Comparison of ENCODE assay signal across 8 mouse cellular contexts in genomic region chr6:38535788-38536187, GRCm38 (mm10). TPM values are rescaled to one million over a fixed set of nuclear protein-coding genes. Genes with fewer than 3 reads are reported as not detected.
DNase-seq lines count a peak whose midpoint lies in the region; ATAC-seq and TF ChIP-seq lines count a peak whose summit lies in the region.

No protein-coding gene starts in this region.

- DNase-seq in heart, adult 9 months (ENCODE audit: low spot score in 2 of 2): no peak
- no peak for DNase-seq in hindbrain, postnatal 0 days (ENCODE audit: low spot score)
- no peak for DNase-seq in midbrain, embryonic 14.5 days
- no peak for DNase-seq in thymus, postnatal 10 days (ENCODE audit: low spot score in 2 of 2)
- DNase-seq in left cerebral cortex, adult 9 months (ENCODE audit: low spot score in 2 of 2): no peak
- DNase-seq in thymus, postnatal 14 days: no peak

- H3K27me3 ChIP-seq in heart, embryonic 14.5 days (ENCODE audit: control insufficient read depth, insufficient read depth, low read length): no peaks in the 10 kb centered on the region
- no peaks in the 10 kb centered on the region for H3K27me3 ChIP-seq in embryonic facial prominence, embryonic 12.5 days
- no peaks in the 10 kb centered on the region for H3K27me3 ChIP-seq in hindbrain, postnatal 0 days (ENCODE audit: insufficient read depth, low read length)
- no peaks in the 10 kb centered on the region for H3K27me3 ChIP-seq in midbrain, embryonic 14.5 days (ENCODE audit: control insufficient read depth, insufficient read depth, low read length)

- no peak for ATAC-seq in heart, embryonic 14.5 days (ENCODE audit: insufficient number of reproducible peaks, insufficient read depth, low FRiP score, low read depth)
- no peak for ATAC-seq in embryonic facial prominence, embryonic 12.5 days (ENCODE audit: insufficient number of reproducible peaks, insufficient read depth, low FRiP score, low TSS enrichment)
- no peak for ATAC-seq in hindbrain, postnatal 0 days
- ATAC-seq in midbrain, embryonic 14.5 days (ENCODE audit: low FRiP score, low TSS enrichment): no peak

- peaks cover 0 to 11% of the 10 kb centered on the region in 2 experiments; a peak in 3 of 4 replicates for H3K4me1 ChIP-seq in heart, embryonic 14.5 days (ENCODE audit: control insufficient read depth in 2 of 2, insufficient read depth in 2 of 2, low read length in 2 of 2)
- 0 out of 2 replicates have a peak, but pooled peaks cover 2% of the 10 kb centered on the region for H3K4me1 ChIP-seq in embryonic facial prominence, embryonic 12.5 days
- 0 out of 2 replicates have a peak, but pooled peaks cover 3% of the 10 kb centered on the region for H3K4me1 ChIP-seq in hindbrain, postnatal 0 days (ENCODE audit: insufficient read depth, low read length)
- no peaks in the 10 kb centered on the region for H3K4me1 ChIP-seq in midbrain, embryonic 14.5 days (ENCODE audit: control insufficient read depth, insufficient read depth, low read length)

- peaks cover 14% of the 10 kb centered on the region for H3K36me3 ChIP-seq in heart, embryonic 14.5 days (ENCODE audit: control insufficient read depth, insufficient read depth, low read length)
- H3K36me3 ChIP-seq in embryonic facial prominence, embryonic 12.5 days: peaks cover 4% of the 10 kb centered on the region; the same call in 1 of the 2 replicates
- H3K36me3 ChIP-seq in hindbrain, postnatal 0 days (ENCODE audit: insufficient read depth, low read length): no peaks in the 10 kb centered on the region
- H3K36me3 ChIP-seq in midbrain, embryonic 14.5 days (ENCODE audit: control insufficient read depth, insufficient read depth, low read length): peaks cover 3% of the 10 kb centered on the region; the same call in 1 of the 2 replicates

- H3K9me3 ChIP-seq in heart, embryonic 14.5 days (ENCODE audit: control insufficient read depth, low read length): no peaks in the 10 kb centered on the region
- H3K9me3 ChIP-seq in embryonic facial prominence, embryonic 12.5 days: no peaks in the 10 kb centered on the region
- H3K9me3 ChIP-seq in hindbrain, postnatal 0 days (ENCODE audit: low read length): no peaks in the 10 kb centered on the region
- H3K9me3 ChIP-seq in midbrain, embryonic 14.5 days (ENCODE audit: control insufficient read depth, low read length): no peaks in the 10 kb centered on the region

- peak overlapping the region in 1 of 2 experiments; percentile 99; a peak in 1 of 4 replicates for H3K27ac ChIP-seq in heart, embryonic 14.5 days (replicated peaks in 1 of 2; ENCODE audit: control insufficient read depth in 1 of 2, insufficient read depth in 1 of 2, low read depth in 2 of 2, low read length in 2 of 2)
- no peak overlapping the region for H3K27ac ChIP-seq in embryonic facial prominence, embryonic 12.5 days
- peak overlapping the region; percentile 93; the same call in 1 of the 2 replicates for H3K27ac ChIP-seq in hindbrain, postnatal 0 days
- peak overlapping the region; percentile 97 for H3K27ac ChIP-seq in midbrain, embryonic 14.5 days (replicated peaks; ENCODE audit: low read depth, low read length)

- H3K4me3 ChIP-seq in heart, embryonic 14.5 days (ENCODE audit: control insufficient read depth in 1 of 2, insufficient read depth in 1 of 2, low read depth in 1 of 2, low read length in 2 of 2): peak overlapping the region in 1 of 2 experiments; percentile 87; a peak in 2 of 4 replicates
- peak overlapping the region; percentile 71; the same call in 1 of the 2 replicates for H3K4me3 ChIP-seq in embryonic facial prominence, embryonic 12.5 days
- peak overlapping the region; percentile 64 for H3K4me3 ChIP-seq in hindbrain, postnatal 0 days (ENCODE audit: low read length)
- peak overlapping the region; percentile 85 for H3K4me3 ChIP-seq in midbrain, embryonic 14.5 days (replicated peaks; ENCODE audit: low read depth, low read length)

- no peak for TF ChIP-seq CTCF in hindbrain, postnatal 0 days (IDR thresholded peaks at IDR 0.05; ENCODE audit: low read depth)

- peak overlapping the region; percentile 97 for H3K9ac ChIP-seq in heart, embryonic 14.5 days (ENCODE audit: low read length)
- no peak overlapping the region for H3K9ac ChIP-seq in embryonic facial prominence, embryonic 12.5 days
- peak overlapping the region; percentile 81; the same call in 1 of the 2 replicates for H3K9ac ChIP-seq in hindbrain, postnatal 0 days (replicated peaks; ENCODE audit: low read length)
- H3K9ac ChIP-seq in midbrain, embryonic 14.5 days (replicated peaks; ENCODE audit: low read length): peak overlapping the region; percentile 82

- WGBS in heart, embryonic 14.5 days: 91% methylated on average over 1 of the region's 1 CpGs
- 78% methylated on average over 1 of the region's 1 CpGs for WGBS in embryonic facial prominence, embryonic 12.5 days
- WGBS in hindbrain, postnatal 0 days: 68% methylated on average over 1 of the region's 1 CpGs
- 78% methylated on average over 1 of the region's 1 CpGs for WGBS in midbrain, embryonic 14.5 days

- peak overlapping the region; percentile 69 for H3K4me2 ChIP-seq in heart, embryonic 14.5 days (ENCODE audit: low read length)
- peak overlapping the region; percentile 63 for H3K4me2 ChIP-seq in embryonic facial prominence, embryonic 12.5 days (replicated peaks)
- H3K4me2 ChIP-seq in hindbrain, postnatal 0 days (ENCODE audit: low read depth, low read length): peak overlapping the region; percentile 86
- peak overlapping the region; percentile 63 for H3K4me2 ChIP-seq in midbrain, embryonic 14.5 days (ENCODE audit: low read length)

RNA-seq across cellular contexts. Expression of gene Fmc1, which starts 2.5 kb away (rescaled TPM):
- 284 and 300 TPM in 2 replicates for polyA plus RNA-seq in heart, embryonic 14.5 days (2014; fragmentation: Nextera tagmentation; extraction: Ambion mirVana)
- polyA plus RNA-seq in embryonic facial prominence, embryonic 12.5 days (2016; fragmentation: Nextera tagmentation; extraction: Ambion mirVana): 94.9 and 102 TPM in 2 replicates
- 22.5 and 55.8 TPM in 2 replicates for total RNA-seq in hindbrain, postnatal 0 days (2014; rRNA removed)
- 256 and 260 TPM in 2 replicates for polyA plus RNA-seq in hindbrain, postnatal 0 days (2015; fragmentation: Nextera tagmentation; extraction: Ambion mirVana)
- 178 and 234 TPM in 2 replicates for polyA plus RNA-seq in midbrain, embryonic 14.5 days (2014; fragmentation: Nextera tagmentation; extraction: Ambion mirVana)

RNA-seq across cellular contexts. Expression of gene Luc7l2, which starts 15.3 kb away (rescaled TPM):
- polyA plus RNA-seq in heart, embryonic 14.5 days (2014; fragmentation: Nextera tagmentation; extraction: Ambion mirVana): 47.2 and 48.0 TPM in 2 replicates
- 57.0 and 62.0 TPM in 2 replicates for polyA plus RNA-seq in embryonic facial prominence, embryonic 12.5 days (2016; fragmentation: Nextera tagmentation; extraction: Ambion mirVana)
- total RNA-seq in hindbrain, postnatal 0 days (2014; rRNA removed): 45.0 and 54.3 TPM in 2 replicates
- 36.7 and 44.4 TPM in 2 replicates for polyA plus RNA-seq in hindbrain, postnatal 0 days (2015; fragmentation: Nextera tagmentation; extraction: Ambion mirVana)
- polyA plus RNA-seq in midbrain, embryonic 14.5 days (2014; fragmentation: Nextera tagmentation; extraction: Ambion mirVana): 48.3 and 54.9 TPM in 2 replicates
